Comparison of ENCODE assay signal across 7 mouse cellular contexts in genomic region chr6:12125031-12125803, GRCm38 (mm10).
DNase-seq lines count a peak whose midpoint lies in the region; ATAC-seq lines count a peak whose summit lies in the region.

No protein-coding gene starts in this region.

- H3K27me3 ChIP-seq in intestine, embryonic 16.5 days (replicated peaks; ENCODE audit: control insufficient read depth, insufficient read depth, low read length): no peaks in the 10 kb centered on the region

- H3K4me3 ChIP-seq in intestine, embryonic 16.5 days (ENCODE audit: low read length): no peak overlapping the region

- no peaks in the 10 kb centered on the region for H3K36me3 ChIP-seq in intestine, embryonic 16.5 days (ENCODE audit: control insufficient read depth, insufficient read depth, low read length)

- H3K27ac ChIP-seq in intestine, embryonic 16.5 days (ENCODE audit: low read length): no peak overlapping the region

- peak; percentile 80 for DNase-seq in ZHBTc4 (ENCODE audit: low read depth, low spot score)
- peak; percentile 34 for DNase-seq in cerebellum, adult 8-10 months
- DNase-seq in forelimb bud, embryonic 11.5 days (ENCODE audit: low read depth, low spot score): peak; percentile 42
- peak; percentile 52 to 53 for DNase-seq in left cerebral cortex, postnatal 36 days (ENCODE audit: low spot score in 2 of 2)
- peak; percentile 55 for DNase-seq in mesoderm, embryonic 11.5 days (ENCODE audit: low read depth, low spot score)
- DNase-seq in right cerebral cortex, postnatal 4 days: peak; percentile 53

- 37% methylated on average over 17 of the region's 17 CpGs for WGBS in intestine, embryonic 16.5 days

- intact Hi-C loops in left cerebral cortex, postnatal 36 days (cut with DNase I): no loop called here

- H3K9ac ChIP-seq in intestine, embryonic 16.5 days (ENCODE audit: low read depth, low read length): no peak overlapping the region

- H3K4me1 ChIP-seq in intestine, embryonic 16.5 days (ENCODE audit: control insufficient read depth, insufficient read depth, low read length): no peaks in the 10 kb centered on the region

- ATAC-seq in intestine, embryonic 16.5 days: peak; percentile 87

- peak overlapping the region; percentile 16; the same call in 1 of the 2 replicates for H3K4me2 ChIP-seq in intestine, embryonic 16.5 days (ENCODE audit: low read depth, low read length)

- H3K9me3 ChIP-seq in intestine, embryonic 16.5 days (ENCODE audit: control insufficient read depth, low read length): no peaks in the 10 kb centered on the region
